Mouse (Mus musculus) c-Kit-positive CD71-positive TER-119-positive erythroid progenitor cells, embryonic 14.5 days (primary cell): ENCODE results near the gene Kmt2e.
"Not testable (repeated sequence)": the region's sequence is repeated elsewhere in the genome, so short reads cannot be mapped to it uniquely, and the experiment has no call there.

Source experiments
- DNase-seq: peaks from one replicate; pipeline ENCODE4 v3.0.0-alpha.2; 2013; ENCODE audit warnings: low spot score

Gene Kmt2e

DNA sequence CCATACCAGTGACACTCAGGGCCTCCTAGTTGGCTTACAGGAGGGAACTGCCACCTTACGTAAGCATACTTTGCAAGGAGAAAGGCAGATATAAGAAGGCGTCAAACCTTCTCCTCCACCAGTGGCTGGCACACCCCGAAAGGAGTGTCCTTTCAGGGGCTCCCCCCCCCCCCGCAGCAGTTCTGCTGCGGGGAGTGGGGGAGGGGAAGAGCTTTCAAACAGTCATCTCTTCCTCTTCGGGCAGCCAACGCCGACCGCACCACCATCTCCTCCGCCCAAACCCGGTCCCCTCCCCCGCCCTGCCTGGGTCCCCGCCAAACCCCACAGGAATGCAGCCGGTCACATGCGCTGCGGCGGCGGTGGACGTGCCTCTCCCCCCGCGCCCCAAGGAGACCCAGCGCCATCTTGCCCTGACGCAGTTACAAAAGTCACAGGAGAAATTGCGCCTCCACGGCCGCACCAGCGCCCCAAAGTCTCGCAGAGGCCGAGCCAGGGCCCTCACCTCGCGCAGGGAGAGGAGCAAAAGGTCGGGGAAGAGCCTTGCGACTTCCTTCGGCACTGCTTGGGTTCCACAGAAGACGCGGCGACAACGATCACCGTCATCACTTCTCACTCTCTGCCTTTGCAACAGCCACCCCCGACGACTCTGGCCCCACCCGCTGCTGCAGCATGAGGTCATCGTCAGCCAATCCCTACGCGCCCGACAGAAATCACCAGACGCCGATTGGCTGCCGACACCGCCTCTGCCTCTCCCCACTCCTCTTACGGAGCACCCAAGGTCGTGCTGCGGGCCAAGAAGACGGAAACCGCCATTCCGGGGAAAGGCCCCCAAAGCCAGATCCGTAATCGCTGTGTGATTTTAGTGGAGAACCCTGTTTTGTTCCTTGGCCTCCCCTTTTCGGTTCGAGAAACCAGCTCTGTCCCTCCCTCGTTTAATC lies 1.3 kb upstream of the Kmt2e start:
- DNase-seq: peak; percentile 96

DNA sequence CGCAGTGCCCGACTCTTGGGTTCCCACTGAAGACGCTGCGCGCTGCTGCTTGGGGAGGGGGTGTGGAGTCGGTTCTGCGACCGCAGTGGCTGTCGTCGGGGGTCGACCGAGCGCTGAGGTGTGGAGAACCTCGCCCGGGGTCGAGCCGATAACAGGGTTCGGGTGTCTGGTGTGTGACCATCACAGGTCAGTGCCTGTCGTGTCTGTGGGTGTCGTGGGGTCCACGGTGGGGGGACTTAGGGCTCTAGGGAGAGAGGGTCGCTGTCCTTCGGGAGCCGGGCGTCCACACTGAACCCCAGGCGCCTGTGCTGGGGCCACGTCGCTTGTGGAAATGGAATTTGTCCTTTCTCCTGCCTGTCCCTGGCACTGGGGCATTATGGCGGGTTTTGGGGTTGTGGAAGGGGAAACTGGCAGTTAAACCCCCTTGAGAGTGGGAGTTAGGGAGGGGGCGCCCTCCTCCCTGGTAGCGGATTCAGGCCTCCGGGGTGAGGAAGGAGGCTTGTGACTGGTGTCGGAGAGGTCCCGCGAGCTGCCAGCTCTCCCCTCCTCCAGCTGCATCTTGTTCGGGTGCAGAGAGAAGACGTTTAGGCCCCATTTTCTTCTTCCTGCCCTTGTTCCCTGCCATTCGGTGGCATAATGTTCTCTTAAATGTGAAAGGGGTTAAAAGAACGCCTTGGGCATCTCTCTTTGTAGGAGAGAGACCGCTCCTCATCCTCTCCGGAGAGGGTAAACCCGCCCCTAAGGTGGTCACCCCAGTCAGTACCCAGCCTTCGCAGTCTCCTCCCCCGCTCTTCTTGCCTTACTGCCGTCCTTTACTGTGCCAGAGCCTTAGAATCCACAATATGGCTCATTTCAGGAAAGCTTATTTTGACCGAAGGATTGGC lies 599 bp downstream of the Kmt2e start:
- DNase-seq: peak; percentile 51

DNA sequence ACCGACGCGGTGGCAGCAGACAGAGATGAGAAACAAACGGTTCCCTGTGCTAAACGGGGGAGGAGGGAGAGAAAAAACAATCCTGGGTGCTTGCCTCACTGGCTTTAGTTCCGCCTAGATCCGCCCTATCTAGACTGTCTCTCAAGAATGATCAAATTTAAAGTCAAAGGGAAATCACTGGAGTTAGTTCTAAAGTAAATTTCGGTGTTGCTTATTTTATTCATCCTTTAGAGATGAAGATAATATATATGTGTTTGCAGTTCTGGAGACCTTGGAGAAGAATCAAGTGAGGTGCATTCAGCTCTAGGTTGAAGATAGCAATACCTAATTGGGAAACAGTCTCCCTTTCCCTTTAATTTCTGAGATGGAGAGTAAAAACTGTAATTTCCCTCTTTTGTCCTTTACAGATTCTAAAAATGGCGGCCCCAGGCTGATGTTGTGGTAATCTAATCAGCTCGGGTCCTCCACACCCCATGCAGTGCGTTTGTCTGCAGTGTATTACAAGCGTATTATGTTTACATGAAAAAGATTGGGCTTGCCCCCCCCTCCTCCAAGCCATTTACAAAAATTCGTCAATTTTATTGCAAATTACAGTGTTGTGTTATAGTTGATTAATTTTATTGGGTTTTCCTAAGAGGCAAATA lies 1.4 kb downstream of the Kmt2e start:
- DNase-seq: peak; percentile 58

DNA sequence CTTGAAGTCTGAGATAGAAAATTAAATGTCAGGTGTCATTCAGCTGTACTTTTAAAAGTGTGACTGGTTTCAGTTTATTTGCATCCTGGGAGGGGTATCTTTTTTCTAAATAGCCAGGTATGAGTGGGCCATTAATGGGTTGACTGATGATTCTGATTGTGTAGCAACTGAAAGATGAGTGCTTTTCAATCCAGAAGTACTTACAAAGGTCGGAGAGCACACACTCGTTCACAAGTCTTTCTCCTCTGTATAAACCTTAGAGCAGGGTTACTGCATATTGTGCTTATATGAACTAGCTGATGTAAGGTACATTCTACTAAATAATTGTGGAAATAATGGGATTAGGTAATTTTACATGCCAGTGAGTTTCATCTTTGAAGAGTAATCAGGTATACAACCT lies 2.5 kb downstream of the Kmt2e start:
- no peak for DNase-seq

DNA sequence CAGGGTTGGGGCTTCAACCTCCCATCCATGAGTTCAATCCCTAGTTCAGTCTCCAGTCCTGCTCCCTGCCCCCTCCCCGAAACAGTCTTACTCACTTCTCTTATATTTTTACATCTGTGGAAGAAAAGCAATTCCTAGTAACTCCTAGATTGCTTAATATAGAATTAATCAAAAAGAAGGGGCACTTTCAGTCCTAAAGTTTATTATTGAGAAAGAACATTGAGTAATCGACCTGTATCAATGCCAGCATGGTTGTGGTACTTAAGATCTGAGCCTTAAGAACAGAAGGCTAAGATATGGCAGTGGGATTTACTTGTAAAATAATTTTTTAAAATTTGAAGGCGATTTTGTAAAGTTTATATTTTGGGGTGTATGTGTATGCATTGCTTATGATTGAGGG lies 5.6 kb downstream of the Kmt2e start:
- DNase-seq: no peak

DNA sequence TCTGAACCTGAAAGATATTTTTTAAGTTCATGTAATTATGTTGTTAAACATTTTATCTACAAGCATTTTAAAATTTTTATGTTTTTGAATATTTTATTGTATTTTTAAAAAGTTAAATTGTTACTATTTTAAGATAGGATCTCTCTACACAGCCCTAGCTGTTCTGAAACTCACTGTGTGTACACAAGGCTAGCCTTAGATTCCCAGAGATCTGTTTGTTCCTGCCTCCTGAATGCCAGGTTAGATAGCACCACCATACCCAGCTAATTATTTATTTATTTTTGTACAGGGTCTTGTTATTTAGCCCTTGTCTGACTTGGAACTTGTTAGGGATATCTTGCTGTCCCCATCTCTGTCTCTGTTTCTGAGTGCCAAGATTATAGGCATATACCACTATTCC lies 6.3 kb downstream of the Kmt2e start:
- DNase-seq: no peak

DNA sequence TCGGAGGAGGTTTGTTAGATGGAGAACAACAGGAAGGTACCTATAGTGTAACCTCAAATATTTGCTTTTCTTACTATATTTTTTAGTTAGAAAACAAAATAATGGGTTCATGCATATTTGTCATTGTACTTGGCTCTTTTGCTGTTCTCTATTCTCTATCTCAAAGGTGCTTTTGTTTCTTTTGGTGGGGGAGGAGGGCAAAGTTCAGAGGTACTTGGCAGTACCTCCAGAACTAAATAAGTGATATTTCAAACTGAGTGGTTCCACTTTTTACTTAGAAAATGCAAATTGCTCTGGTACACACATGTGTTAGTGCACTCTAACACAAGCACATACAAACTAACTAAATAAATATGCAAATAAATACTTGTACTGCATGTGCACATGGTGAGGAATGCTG lies 7.7 kb downstream of the Kmt2e start:
- DNase-seq: no peak

DNA sequence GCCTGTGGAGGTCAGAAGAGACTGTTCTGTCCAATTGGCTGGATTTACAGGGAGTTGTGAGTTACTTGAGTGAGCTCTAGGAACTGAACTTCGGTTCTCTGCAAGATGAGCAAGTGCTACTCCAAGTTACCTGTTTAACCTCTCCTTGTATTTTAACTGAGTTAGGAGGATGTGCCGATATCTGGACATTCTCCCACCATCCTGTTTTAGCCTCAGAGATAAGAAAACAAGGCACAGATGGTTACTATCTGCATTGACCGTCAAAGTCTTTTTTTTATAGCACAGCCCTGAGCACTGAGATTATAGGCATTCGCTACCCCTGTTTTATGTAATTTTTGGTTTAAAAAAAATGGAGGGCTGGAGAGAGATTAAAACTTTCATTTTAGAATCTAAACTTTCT lies 10.2 kb downstream of the Kmt2e start:
- no peak for DNase-seq

DNA sequence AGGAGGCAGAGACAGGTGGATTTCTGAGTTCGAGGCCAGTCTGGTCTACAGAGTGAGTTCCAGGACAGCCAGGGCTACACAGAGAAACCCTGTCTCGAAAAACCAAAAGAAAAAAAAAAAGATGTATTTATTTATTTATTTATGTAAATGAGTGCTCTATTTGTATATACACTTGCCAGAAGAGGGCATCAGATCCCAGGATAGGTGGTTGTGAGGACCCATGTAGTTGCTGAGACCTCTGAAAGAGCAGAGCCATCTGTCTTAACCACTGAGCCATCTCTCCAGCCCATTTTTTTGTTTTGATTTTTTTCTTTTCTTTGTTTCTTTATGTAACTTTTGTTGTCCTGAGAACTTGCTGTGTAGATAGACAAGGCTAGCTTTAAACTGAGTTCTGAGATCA lies 19.3 kb downstream of the Kmt2e start:
- not testable (repeated sequence) for DNase-seq

DNA sequence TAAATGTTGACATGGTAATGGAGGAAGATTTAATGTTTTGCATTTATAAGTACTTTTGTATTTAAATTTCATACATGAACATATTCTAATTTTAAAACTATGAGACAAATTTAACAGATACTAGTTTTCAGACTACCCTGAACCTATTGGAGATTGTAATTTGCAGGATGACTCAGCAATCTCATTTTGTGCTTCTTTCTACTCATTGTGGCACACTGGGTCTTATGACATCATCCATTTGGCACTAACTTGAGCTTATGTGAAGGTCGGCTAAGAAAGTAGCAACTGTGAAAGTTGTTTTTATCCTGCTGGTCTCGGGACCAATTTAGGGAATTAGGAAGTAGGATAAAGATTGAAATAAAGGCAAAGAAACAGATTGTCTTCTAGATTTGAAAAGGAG lies 27.4 kb downstream of the Kmt2e start:
- peak; percentile 25 for DNase-seq

DNA sequence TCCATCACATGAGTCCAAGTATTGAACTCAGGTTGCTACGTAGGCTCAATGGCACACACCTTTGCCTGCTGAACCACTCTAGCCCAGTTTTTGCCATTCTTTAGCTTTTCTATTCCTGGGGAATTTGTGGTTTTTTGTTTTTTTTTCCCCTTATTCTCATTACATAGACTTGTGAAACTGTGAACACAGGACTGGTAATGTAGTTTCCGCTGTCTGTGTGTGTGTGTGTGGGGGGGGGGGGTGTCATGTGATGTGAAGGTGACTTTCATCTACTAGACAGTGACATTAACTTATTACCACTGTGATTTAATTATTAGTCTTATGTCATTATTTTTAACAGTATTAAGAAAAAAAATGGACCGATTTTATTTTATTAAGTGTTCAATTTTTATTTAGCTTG lies 30.0 kb downstream of the Kmt2e start:
- DNase-seq: no peak

DNA sequence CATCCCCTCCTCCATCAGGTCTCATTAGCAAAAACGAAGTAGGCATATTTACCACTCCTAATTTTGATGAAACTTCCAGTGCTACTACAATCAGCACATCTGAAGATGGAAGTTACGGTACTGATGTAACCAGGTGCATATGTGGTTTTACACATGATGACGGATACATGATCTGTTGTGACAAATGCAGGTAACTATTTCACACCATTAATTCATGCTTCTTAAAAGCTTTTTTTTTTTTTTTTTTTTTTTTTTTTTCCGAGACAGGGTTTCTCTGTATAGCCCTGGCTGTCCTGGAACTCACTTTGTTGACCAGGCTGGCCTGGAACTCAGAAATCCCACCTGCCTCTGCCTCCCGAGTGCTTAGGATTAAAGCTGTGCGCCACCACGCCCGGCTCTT lies 30.5 kb downstream of the Kmt2e start:
- no peak for DNase-seq

DNA sequence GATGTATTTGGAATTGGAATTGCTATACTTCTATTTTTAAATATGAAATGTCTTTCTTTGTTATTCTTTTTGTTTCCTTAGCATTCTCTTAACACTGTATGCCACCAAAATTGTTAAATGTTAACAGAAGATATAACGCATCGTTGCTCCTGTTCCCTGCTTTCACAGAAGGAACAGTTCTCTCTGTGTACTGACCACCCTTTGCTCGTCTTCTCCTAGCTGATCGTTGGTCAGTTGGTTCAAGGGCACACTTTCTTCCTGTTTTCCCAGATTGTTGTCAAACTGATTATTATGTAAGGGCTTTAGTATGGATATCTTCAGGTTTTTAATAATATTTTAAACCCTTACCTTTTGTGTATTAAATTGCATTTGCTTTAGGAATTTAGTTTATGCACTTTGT lies 32.3 kb downstream of the Kmt2e start:
- DNase-seq: no peak

DNA sequence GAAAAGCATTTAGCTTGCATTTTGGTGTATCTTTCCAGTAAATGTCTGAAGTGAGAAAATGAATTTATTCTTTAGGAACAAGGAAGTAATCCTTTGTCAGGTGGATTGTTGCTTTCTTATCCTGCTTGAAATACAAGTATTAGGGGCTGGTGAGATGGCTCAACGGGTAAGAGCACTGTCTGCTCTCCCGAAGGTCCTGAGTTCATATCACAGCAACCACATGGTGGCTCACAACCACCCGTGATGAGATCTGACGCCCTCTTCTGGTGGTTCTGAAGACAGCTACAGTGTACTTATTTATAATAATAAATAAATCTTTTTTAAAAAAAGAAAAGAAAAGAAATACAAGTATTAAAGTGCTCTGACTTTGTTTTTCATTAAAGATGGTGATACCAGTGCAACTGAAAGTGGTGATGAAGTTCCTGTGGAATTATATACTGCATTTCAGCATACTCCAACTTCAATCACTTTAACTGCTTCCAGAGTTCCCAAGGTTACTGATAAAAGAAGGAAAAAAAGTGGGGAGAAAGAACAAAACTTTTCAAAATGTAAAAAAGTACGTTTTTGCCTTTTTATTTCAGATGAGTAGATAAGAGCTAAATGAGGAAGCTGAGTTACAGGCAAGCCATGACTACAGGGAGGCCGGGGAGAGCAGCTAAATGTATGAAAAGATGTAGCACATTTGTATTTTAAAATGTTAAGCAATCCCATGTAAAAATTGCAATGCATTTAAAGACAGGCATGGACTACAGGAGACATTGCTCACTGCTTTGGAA lies 39.0 kb downstream of the Kmt2e start:
- DNase-seq: no peak

DNA sequence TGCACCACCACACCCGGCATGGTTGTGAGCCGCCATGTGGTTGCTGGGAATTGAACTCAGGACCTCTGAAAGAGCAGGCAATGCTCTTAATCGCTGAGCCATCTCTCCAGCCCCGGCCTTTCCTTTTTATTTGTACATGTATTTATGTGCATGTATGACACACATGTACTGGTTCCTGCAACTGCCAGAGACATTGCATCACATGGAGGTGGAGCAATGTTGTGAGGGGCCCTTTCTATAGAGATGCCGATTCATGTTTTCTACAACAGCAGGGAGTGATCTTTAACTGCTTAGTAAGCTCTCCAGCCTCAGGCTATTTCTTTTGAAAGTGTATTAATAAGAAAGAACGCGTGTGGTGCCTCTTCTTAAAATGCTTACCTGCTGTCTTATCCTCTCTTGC lies 49.6 kb downstream of the Kmt2e start:
- no peak for DNase-seq

DNA sequence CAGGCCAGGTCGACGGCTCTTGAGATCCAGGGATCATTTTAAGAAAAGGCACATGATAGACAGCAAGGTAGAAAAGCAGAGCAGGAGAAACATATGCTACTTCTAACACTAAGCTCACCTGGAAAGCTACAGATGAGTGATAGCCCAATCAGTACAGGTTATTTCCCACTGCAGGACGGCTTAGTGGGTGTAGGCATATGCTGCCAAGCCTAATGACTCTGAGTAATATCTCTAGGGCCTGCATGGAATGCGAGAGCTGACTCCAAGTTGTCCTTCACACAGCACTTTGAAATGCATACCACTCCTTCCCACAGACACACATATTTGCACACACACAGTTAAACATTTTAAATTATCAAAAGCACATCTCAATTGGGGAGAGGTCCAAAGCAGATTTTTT lies 55.0 kb downstream of the Kmt2e start:
- no peak for DNase-seq

DNA sequence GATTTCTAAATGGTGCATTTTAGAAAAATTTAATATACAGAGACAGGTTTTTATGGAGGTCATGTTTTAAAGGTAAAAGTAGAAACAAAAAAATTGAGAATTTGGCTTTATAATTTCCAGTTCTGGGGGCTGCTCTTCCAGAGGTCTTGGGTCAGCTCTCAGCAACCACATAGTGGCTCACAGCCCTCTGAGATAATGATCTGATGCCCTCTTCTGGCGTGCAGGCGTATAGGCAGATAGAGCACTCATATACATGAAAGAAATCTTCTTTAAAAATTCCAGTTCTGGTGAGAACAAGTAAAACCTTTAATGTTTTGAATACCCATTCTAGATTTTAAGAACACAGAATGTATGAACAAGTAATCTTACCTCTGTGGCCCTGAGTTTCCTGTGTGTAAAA lies 56.6 kb downstream of the Kmt2e start:
- DNase-seq: no peak

DNA sequence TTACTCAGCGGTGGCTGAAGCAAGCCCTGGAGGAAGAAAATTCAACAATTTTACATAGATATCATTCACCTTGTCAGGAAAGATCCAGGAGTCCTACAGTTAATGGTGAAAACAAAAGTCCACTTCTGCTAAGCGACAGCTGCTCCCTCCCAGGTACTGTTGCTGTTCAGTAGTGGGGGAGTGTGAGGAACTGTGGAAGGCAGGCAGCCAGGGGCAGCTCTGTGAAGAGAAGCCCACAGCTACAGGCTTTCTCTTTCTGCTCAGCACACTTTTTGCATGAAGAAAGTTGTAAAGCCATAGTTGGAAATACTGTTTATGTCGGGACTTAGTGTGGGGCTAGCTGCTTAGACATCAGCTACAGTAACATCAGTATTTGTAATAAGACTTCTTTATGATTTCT lies 62.2 kb downstream of the Kmt2e start:
- no peak for DNase-seq

DNA sequence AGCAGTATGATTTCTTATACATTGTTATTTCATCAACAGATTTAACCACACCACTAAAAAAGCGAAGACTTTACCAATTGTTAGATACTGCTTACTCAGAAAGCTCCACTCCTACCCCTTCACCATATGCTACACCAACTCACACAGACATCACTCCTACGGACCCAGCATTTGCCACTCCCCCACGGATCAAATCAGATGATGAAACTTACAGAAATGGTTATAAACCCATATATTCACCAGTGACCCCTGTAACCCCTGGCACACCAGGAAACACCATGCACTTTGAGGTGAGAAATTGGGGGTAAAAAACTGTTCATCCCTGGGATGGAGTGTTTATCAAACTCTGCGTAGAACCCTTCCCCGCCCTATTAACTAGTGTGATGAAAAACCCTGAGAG lies 62.7 kb downstream of the Kmt2e start:
- no peak for DNase-seq

DNA sequence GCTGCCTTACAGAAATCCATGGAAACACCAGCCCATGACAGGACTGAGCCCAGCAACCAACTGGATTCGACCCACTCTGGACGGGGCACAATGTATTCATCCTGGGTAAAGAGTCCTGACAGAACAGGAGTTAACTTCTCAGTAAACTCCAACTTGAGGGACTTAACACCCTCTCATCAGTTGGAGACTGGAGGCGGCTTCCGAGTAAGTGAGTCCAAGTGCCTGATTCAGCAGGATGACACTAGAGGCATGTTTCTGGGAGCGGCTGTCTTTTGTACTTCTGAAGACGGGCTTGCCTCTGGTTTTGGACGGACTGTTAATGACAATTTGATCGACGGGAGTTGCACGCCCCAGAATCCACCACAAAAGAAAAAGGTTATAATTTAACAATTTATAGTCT lies 63.7 kb downstream of the Kmt2e start:
- no peak for DNase-seq

DNA sequence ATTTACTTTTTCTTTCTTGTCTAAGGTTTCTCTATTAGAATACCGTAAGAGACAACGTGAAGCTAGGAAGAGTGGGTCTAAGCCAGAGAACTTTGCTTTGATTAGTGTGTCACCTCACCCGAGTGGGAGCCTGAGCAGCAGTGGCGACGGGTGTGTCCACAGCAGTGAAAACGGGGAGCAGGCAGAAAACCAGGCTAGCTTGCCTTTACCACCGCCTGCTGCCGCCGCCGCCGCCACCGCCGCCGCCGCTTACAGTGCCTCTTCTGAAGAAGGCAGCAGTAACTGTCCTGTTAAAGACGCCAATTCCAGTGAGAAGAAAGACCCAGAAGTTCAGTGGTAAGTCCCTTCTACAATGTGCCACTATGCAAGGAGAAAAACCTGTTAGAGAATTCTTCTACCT lies 65.0 kb downstream of the Kmt2e start:
- DNase-seq: no peak

DNA sequence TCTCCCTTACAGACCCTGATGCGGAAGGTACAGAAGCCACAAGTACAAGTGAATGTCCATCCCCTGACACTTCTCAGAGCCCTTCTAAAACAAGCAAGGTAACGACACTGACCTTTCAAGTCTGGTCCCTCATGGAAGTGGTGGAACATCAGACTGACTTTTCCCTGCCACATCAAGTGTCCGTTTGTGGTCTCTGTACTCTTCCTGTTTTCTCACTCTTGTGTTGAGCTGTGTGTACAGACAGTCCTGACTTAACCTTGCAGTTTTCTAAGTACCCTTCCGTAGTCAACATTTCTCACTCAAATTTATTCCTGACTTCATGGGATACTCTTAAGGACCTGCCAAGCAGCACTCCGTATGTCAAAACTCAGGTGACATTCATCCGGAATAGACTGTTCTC lies 66.5 kb downstream of the Kmt2e start:
- no peak for DNase-seq
